Mouse (Mus musculus): ENCODE measurements at regions not wholly inside any gene's neighbourhood (a gene's known extent, or its start where the extent isn't known, plus 50 kb on each side); places are given as distances from the start of the nearest gene placed in this dataset.

DNA sequence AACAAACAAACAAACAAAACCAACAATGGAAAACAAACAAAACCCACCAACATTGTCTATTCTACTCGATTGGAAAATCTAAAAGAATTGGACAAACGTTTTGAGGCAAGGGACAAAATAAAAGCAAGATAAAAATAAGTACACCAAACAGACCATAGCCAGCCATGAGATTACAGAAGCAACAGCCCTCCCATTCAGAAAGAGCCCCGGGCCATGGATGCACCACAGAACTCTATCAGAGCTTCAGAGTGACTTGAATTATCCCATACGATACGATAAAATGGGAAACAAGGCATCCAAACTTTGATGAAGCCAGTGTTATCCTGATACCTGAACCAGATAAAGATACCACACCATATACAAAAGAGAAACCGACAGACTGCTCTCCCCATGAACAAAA, 68.7 kb downstream of the Npepl1 start:
- no peak overlapping the region for H3K4me2 ChIP-seq (ENCODE audit: low read length)
- no peak for ATAC-seq (replicated peaks; ENCODE audit: low FRiP score, low TSS enrichment, low read depth)
- no peaks in the 10 kb centered on the region for H3K27me3 ChIP-seq (replicated peaks; ENCODE audit: control insufficient read depth, insufficient read depth, low read length)
- no peak overlapping the region for H3K4me3 ChIP-seq (ENCODE audit: low read depth, low read length)
- no peak overlapping the region for H3K9ac ChIP-seq (ENCODE audit: low read length)
- 85% methylated on average over 6 of the region's 6 CpGs for WGBS
- no peaks in the 10 kb centered on the region for H3K36me3 ChIP-seq (ENCODE audit: control insufficient read depth, insufficient read depth, low read length)
- DNase-seq (ENCODE audit: low spot score) = no peak
- H3K9me3 ChIP-seq (ENCODE audit: control insufficient read depth, low read length) = no peaks in the 10 kb centered on the region
- no peaks in the 10 kb centered on the region for H3K4me1 ChIP-seq (replicated peaks; ENCODE audit: control insufficient read depth, insufficient read depth, low read length)
- H3K27ac ChIP-seq (ENCODE audit: low read depth) = no peak overlapping the region

DNA sequence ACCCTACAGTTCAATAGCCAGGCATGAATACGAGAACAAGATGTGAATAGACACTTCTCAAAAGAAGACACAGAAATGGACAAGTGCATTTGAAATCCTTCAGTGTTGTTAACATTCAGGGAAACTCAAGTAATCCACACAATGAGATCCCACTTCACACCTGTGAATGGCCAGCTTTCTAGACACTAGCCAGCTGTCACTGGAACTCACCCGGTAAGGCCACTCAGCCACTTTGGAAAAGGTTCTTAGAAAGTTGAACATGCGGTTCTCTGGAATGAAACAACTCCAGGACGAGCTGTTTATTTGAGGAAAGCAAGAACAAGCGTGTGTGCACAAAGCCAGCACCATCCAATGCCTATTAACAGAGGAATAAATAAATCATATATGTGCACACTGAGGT, 74.6 kb downstream of the Npepl1 start:
- H3K36me3 ChIP-seq (ENCODE audit: control insufficient read depth, insufficient read depth, low read length) = no peaks in the 10 kb centered on the region
- no peaks in the 10 kb centered on the region for H3K27me3 ChIP-seq (replicated peaks; ENCODE audit: control insufficient read depth, insufficient read depth, low read length)
- no peak overlapping the region for H3K27ac ChIP-seq (ENCODE audit: low read depth)
- H3K4me1 ChIP-seq (replicated peaks; ENCODE audit: control insufficient read depth, insufficient read depth, low read length) = no peaks in the 10 kb centered on the region
- H3K4me3 ChIP-seq (ENCODE audit: low read depth, low read length) = no peak overlapping the region
- 57% methylated on average over 5 of the region's 5 CpGs for WGBS
- no peak overlapping the region for H3K9ac ChIP-seq (ENCODE audit: low read length)
- H3K4me2 ChIP-seq (ENCODE audit: low read length) = no peak overlapping the region
- H3K9me3 ChIP-seq (ENCODE audit: control insufficient read depth, low read length) = no peaks in the 10 kb centered on the region
- no peak for DNase-seq (ENCODE audit: low spot score)
- ATAC-seq (replicated peaks; ENCODE audit: low FRiP score, low TSS enrichment, low read depth) = no peak

DNA sequence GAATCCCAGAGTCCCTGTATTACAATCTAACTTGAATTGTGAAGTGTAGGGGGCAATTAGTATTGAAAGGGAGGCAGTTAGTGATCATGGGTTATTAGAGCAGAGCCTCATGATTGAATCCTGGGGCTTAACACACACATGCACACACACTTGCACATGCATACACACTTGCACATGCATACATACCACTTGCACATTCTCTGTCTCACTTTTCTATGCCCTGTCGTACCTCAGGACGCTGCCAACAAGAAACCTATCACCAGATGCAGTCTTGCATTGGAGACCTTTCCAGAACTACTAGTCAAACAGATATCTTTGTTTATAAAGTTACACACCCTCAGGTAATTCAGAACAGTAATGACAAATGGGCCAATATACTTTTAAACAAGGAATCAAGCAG, 80.9 kb downstream of the Npepl1 start:
- H3K9me3 ChIP-seq (ENCODE audit: control insufficient read depth, low read length) = peaks cover 5% of the 10 kb centered on the region
- H3K4me1 ChIP-seq (replicated peaks; ENCODE audit: control insufficient read depth, insufficient read depth, low read length) = no peaks in the 10 kb centered on the region
- ATAC-seq (replicated peaks; ENCODE audit: low FRiP score, low TSS enrichment, low read depth) (no peak), DNase-seq (ENCODE audit: low spot score) (no peak)
- WGBS = 92% methylated on average over 2 of the region's 2 CpGs
- H3K4me2 ChIP-seq (ENCODE audit: low read length) = no peak overlapping the region
- no peaks in the 10 kb centered on the region for H3K27me3 ChIP-seq (replicated peaks; ENCODE audit: control insufficient read depth, insufficient read depth, low read length)
- no peaks in the 10 kb centered on the region for H3K36me3 ChIP-seq (ENCODE audit: control insufficient read depth, insufficient read depth, low read length)
- H3K4me3 ChIP-seq (ENCODE audit: low read depth, low read length) = no peak overlapping the region
- no peak overlapping the region for H3K9ac ChIP-seq (ENCODE audit: low read length)
- no peak overlapping the region for H3K27ac ChIP-seq (ENCODE audit: low read depth)

DNA sequence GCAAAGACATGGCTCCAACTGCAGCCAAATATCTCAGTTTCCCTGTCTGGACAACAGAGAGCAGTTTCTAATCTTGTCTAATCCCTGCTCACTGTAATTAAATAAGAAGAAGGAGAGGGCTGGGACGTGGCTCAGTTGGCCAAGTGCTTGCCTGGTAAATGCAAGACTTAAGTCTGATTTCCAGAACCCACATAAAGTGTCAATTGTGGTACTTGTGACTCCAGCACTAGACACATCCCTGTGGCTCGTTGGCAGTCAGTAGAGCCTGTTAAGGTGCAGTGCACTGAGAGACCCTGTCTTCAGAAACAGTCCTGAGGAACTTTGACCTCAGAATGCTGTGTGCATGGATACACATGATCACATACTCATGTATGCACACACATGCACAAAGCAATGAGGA, 81.4 kb downstream of the Npepl1 start:
- peaks cover 5% of the 10 kb centered on the region for H3K9me3 ChIP-seq (ENCODE audit: control insufficient read depth, low read length)
- no peak overlapping the region for H3K4me3 ChIP-seq (ENCODE audit: low read depth, low read length)
- no peaks in the 10 kb centered on the region for H3K36me3 ChIP-seq (ENCODE audit: control insufficient read depth, insufficient read depth, low read length)
- H3K4me1 ChIP-seq (replicated peaks; ENCODE audit: control insufficient read depth, insufficient read depth, low read length) = no peaks in the 10 kb centered on the region
- 85% methylated on average over 2 of the region's 2 CpGs for WGBS
- H3K9ac ChIP-seq (ENCODE audit: low read length) = no peak overlapping the region
- no peak for DNase-seq (ENCODE audit: low spot score)
- no peaks in the 10 kb centered on the region for H3K27me3 ChIP-seq (replicated peaks; ENCODE audit: control insufficient read depth, insufficient read depth, low read length)
- no peak for ATAC-seq (replicated peaks; ENCODE audit: low FRiP score, low TSS enrichment, low read depth)
- H3K27ac ChIP-seq (ENCODE audit: low read depth) = no peak overlapping the region
- H3K4me2 ChIP-seq (ENCODE audit: low read length) = no peak overlapping the region

DNA sequence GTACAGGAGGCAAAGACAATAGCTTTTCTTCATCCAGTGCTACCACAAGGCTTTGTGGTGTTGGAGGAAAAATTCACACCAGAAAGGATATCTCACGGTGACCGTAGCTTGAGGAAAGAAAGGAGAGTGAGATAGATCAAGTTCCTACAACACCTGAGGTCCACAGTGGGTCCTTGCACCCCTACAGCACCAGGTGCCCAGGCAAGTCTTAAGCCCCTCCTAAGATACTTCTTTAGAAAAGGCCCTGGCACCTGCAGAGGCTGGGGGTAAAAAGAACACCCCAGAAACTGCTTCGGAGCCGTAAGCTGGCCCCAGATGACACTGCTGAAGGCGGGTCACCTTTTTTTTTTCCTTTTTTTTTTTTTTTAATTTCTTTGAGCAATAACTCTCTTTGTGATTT, 81.9 kb downstream of the Npepl1 start:
- ATAC-seq (replicated peaks; ENCODE audit: low FRiP score, low TSS enrichment, low read depth) (no peak), DNase-seq (ENCODE audit: low spot score) (no peak)
- Histone ChIP-seq H3K36me3 (ENCODE audit: control insufficient read depth, insufficient read depth, low read length) (no peaks in the 10 kb centered on the region), H3K4me2 (ENCODE audit: low read length) (no peak overlapping the region), H3K9ac (ENCODE audit: low read length) (no peak overlapping the region), H3K4me3 (ENCODE audit: low read depth, low read length) (no peak overlapping the region), H3K27me3 (replicated peaks; ENCODE audit: control insufficient read depth, insufficient read depth, low read length) (no peaks in the 10 kb centered on the region), H3K4me1 (replicated peaks; ENCODE audit: control insufficient read depth, insufficient read depth, low read length) (no peaks in the 10 kb centered on the region), H3K9me3 (ENCODE audit: control insufficient read depth, low read length) (peaks cover 5% of the 10 kb centered on the region), H3K27ac (ENCODE audit: low read depth) (no peak overlapping the region)
- WGBS = 92% methylated on average over 5 of the region's 5 CpGs

DNA sequence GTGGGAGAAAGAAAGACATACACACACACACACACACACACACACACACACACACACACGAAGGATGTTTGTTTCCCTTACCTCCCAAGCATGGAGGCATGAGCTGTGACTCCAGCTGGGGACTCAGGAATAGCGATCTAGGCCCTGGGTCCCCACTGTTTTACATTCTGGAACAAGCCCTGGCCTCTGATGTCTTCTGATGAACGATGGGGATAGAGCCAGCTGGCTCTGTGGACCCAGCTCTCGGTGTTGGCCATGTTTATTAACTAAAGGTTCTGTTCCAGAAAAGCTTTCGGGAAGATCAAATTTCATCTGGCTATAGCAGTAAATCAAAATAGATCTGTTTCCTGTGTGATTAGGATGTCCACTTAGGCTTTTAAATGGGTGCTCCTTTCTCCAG, 83.4 kb downstream of the Npepl1 start:
- no peak for DNase-seq (ENCODE audit: low spot score)
- Histone ChIP-seq H3K27ac (ENCODE audit: low read depth) (no peak overlapping the region), H3K36me3 (ENCODE audit: control insufficient read depth, insufficient read depth, low read length) (no peaks in the 10 kb centered on the region), H3K4me3 (ENCODE audit: low read depth, low read length) (no peak overlapping the region), H3K4me1 (replicated peaks; ENCODE audit: control insufficient read depth, insufficient read depth, low read length) (no peaks in the 10 kb centered on the region), H3K9me3 (ENCODE audit: control insufficient read depth, low read length) (peaks cover 5% of the 10 kb centered on the region), H3K4me2 (ENCODE audit: low read length) (no peak overlapping the region), H3K27me3 (replicated peaks; ENCODE audit: control insufficient read depth, insufficient read depth, low read length) (no peaks in the 10 kb centered on the region), H3K9ac (ENCODE audit: low read length) (no peak overlapping the region)
- no peak for ATAC-seq (replicated peaks; ENCODE audit: low FRiP score, low TSS enrichment, low read depth)
- WGBS = 37% methylated on average over 5 of the region's 5 CpGs

DNA sequence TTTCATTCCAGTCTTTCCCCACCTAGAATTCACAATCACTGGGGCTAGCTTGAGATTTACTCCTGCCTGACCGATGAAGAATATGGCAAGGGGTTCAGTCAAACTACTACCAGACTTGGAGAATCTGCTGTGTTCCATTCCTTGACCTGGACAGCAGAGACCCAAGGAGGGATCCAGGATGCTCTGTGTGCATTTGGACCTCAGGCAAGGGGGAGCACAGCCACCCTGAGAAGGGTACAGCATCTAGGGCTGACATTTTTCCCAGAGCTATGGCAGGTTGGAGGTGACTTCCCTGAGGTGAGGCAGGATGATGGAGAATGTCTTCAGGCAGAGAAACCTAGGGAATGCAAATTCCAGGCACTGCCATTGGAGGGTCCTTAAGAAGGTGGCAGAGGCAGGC, 85.5 kb downstream of the Npepl1 start:
- Histone ChIP-seq H3K9me3 (ENCODE audit: control insufficient read depth, low read length) (peaks cover 5% of the 10 kb centered on the region), H3K27ac (ENCODE audit: low read depth) (no peak overlapping the region), H3K27me3 (replicated peaks; ENCODE audit: control insufficient read depth, insufficient read depth, low read length) (no peaks in the 10 kb centered on the region), H3K9ac (ENCODE audit: low read length) (no peak overlapping the region), H3K4me3 (ENCODE audit: low read depth, low read length) (no peak overlapping the region), H3K4me1 (replicated peaks; ENCODE audit: control insufficient read depth, insufficient read depth, low read length) (0 out of 2 replicates have a peak, but pooled peaks cover 2% of the 10 kb centered on the region), H3K4me2 (ENCODE audit: low read length) (no peak overlapping the region), H3K36me3 (ENCODE audit: control insufficient read depth, insufficient read depth, low read length) (no peaks in the 10 kb centered on the region)
- 93% methylated on average over 1 of the region's 1 CpGs for WGBS
- ATAC-seq (replicated peaks; ENCODE audit: low FRiP score, low TSS enrichment, low read depth) (no peak), DNase-seq (ENCODE audit: low spot score) (no peak)

DNA sequence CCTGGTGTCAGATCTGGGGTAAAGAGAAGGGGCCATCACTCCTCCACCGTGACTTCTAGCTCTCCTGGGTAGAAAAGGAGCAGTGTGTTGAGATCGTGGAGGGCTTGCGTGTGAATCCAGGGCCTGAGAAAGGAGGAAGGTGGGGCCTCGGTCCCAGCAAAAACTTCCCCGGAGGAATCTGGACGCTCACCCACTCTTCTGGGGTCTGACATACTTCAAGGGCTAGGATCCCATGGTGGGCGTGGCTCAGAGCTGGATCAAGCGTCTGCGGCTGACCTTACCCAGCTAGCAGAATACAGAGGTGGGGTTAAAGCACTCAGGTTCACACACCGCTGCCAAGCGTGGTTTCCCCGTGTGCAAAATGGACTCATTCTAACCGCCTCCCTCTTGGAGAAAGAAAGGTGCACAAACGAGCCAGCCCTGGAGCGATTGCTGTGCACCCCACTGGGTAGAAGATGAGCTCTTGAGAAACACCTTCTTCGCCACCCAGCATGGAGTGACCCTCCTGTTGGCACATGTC, 86.6 kb downstream of the Npepl1 start:
- ATAC-seq (replicated peaks; ENCODE audit: low FRiP score, low TSS enrichment, low read depth) (no peak), DNase-seq (ENCODE audit: low spot score) (no peak)
- H3K4me1 ChIP-seq (replicated peaks; ENCODE audit: control insufficient read depth, insufficient read depth, low read length) = 0 out of 2 replicates have a peak, but pooled peaks cover 3% of the 10 kb centered on the region
- no peaks in the 10 kb centered on the region for H3K36me3 ChIP-seq (ENCODE audit: control insufficient read depth, insufficient read depth, low read length)
- no peak overlapping the region for H3K4me2 ChIP-seq (ENCODE audit: low read length)
- H3K9ac ChIP-seq (ENCODE audit: low read length) = no peak overlapping the region
- no peak overlapping the region for H3K4me3 ChIP-seq (ENCODE audit: low read depth, low read length)
- H3K27ac ChIP-seq (ENCODE audit: low read depth) = no peak overlapping the region
- WGBS = 84% methylated on average over 16 of the region's 16 CpGs
- no peaks in the 10 kb centered on the region for H3K9me3 ChIP-seq (ENCODE audit: control insufficient read depth, low read length)
- no peaks in the 10 kb centered on the region for H3K27me3 ChIP-seq (replicated peaks; ENCODE audit: control insufficient read depth, insufficient read depth, low read length)

DNA sequence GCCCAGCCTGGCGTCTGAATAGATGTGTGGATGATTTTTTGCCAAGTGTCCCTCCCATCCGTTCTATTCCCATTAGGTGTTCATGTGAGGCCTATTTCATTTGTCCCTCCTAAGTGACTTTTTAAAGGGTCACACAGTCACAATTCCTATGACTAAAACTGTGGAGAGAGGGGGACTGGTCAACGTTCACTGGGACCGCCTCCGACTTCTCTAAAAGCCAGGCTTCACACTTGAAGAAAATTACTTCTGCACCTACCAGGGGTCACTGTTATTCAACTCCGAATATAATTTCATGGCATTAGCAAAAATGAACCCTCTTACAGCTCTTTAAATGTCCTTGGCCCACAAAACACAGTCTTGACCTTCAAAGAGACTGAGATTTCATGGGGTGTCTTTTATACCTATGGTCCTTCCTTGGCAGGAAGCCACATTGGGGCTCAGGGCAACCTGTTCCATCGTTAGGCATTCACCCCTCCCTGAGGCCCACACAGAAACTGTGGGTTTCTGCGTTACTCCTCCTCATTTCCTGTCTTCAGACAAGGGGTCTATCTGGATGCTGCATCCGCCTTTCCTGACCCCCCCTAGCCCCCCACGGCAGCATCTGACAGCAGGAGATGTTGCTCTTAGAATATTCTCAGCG, 86.7 kb upstream of the Gnas start:
- H3K9ac ChIP-seq (ENCODE audit: low read length) = no peak overlapping the region
- WGBS = 85% methylated on average over 11 of the region's 11 CpGs
- ATAC-seq (replicated peaks; ENCODE audit: low FRiP score, low TSS enrichment, low read depth) (no peak), DNase-seq (ENCODE audit: low spot score) (no peak)
- no peak overlapping the region for H3K27ac ChIP-seq (ENCODE audit: low read depth)
- H3K9me3 ChIP-seq (ENCODE audit: control insufficient read depth, low read length) = no peaks in the 10 kb centered on the region
- no peaks in the 10 kb centered on the region for H3K27me3 ChIP-seq (replicated peaks; ENCODE audit: control insufficient read depth, insufficient read depth, low read length)
- H3K36me3 ChIP-seq (ENCODE audit: control insufficient read depth, insufficient read depth, low read length) = no peaks in the 10 kb centered on the region
- no peak overlapping the region for H3K4me3 ChIP-seq (ENCODE audit: low read depth, low read length)
- H3K4me2 ChIP-seq (ENCODE audit: low read length) = no peak overlapping the region
- H3K4me1 ChIP-seq (replicated peaks; ENCODE audit: control insufficient read depth, insufficient read depth, low read length) = 0 out of 2 replicates have a peak, but pooled peaks cover 3% of the 10 kb centered on the region
